Mouse (Mus musculus): Measurements from ENCODE around the gene Cyp46a1.

DNA sequence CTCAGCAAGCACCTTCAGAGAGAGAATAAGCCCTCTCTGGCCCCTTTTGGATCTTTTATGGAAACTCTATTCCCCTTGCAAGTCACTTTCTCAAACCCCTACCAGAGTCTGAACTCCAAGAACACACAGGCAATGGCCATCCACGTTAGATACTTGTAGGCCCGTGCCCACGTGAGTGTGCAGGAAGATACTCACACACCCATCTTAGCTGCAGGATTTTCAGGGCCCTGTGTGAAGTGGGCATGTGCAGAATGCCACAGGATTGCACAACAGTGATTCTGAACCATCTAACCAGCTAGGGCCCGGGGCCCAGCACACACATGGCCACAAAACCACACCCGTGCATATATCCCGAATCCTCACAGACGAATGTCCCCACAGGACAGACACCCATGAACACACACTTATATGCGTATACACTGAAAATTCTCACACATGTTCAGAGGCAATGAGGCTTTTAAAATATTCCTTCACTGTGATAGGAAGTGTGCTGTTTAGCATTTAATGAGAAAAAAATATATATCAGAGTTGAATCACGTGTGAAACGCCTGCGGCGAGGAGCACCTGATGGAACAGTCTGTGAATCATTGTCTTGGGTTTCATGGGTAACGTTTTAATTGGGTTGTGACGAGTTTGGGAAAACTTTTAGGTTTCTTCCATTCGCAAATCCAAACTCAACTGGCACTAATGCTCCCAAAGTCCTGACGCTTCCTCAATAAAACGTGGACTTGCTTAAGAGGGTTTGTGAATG, 60.5 kb downstream of the Cyp46a1 start:
- TF ChIP-seq HCFC1 (IDR thresholded peaks at IDR 0.05; ENCODE audit: borderline replicate concordance, insufficient read depth, low read length) (no peak), ZNF384 (IDR thresholded peaks at IDR 0.05; ENCODE audit: low read depth, low read length) (no peak), CHD2 (IDR thresholded peaks at IDR 0.05; ENCODE audit: low read depth, low read length) (no peak), ZC3H11A (IDR thresholded peaks at IDR 0.05; ENCODE audit: borderline replicate concordance, low read depth, low read length) (no peak), MAFK (IDR thresholded peaks at IDR 0.05; ENCODE audit: insufficient read depth, low read depth, low read length) (no peak)

Data from ES-E14 (cell line).